Mouse (Mus musculus) Patski (cell line): ENCODE data around the gene Krt82. TPM values are rescaled to one million over a fixed set of nuclear protein-coding genes. Genes with fewer than 3 reads are reported as not detected.
"Not testable (repeated sequence)": the region's sequence is repeated elsewhere in the genome, so short reads cannot be mapped to it uniquely, and the experiment has no call there.

Experiments used
- ATAC-seq: fragments of 100-300 bp; one replicate; pipeline ENCODE4 v1.8.0; 2021
- CTCF ChIA-PET: fragments of 350-600 bp; sonication (Branson Sonifier 250); formaldehyde crosslinking; loops from one replicate; lab custom pipeline; 2022; ENCODE audit warnings: inconsistent platforms; lab: Charles Lee
- POLR2A ChIA-PET: fragments of 350-600 bp; sonication (Branson Sonifier 250); formaldehyde crosslinking; loops from one replicate; lab custom pipeline; 2022; ENCODE audit warnings: antibody characterized with exemption, inconsistent platforms; lab: Charles Lee
- DNase-seq: peaks from one replicate; pipeline ENCODE4 v3.0.0-alpha.2; 2011; ENCODE audit warnings: low read depth, low spot score
- H3K27me3 ChIP-seq: fragments of 371-371 bp; one replicate; pipeline ENCODE4 v1.5.1; 2021
- CTCF ChIP-seq: fragments of 100-300 bp; IDR thresholded peaks from one replicate; pipeline ENCODE4 v1.5.1; 2021
- in situ Hi-C: fragments of 300-500 bp; cut with MboI; formaldehyde crosslinking; loops from 3 replicates; pipeline ENCODE4 v1.11.1; 2018; ENCODE audit warnings: low pct_unique_long_range_greater_than_20kb, mixed read lengths
- polyA plus RNA-seq: library from polyadenylated mRNA; unstranded; gene quantifications from one replicate; pipeline ENCODE4 v1.2.3, GENCODE M21; 2021

Gene Krt82
- polyA plus RNA-seq, 1 experiment from 2014 or later = not detected

DNA sequence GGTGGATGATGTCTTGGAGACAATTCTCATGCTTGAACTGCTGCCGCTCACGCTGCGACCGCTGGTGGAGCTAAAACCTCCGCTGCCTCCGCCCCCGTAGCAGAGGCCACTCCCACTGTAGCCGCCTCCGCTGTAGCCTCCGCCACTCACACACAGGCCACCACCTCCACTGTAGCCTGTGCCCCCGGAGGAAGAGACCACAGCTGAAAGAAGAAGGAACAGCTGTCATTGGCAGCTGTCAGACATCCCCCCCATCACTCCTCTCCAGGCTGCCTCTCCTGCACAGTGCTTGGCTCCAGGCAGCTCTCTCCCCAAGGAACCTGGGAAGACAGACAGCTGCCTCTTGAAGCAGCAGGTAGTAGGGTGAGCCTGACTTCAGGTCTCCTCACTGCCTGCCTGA lies 2.7 kb upstream of the Krt82 start:
- POLR2A ChIA-PET = no interaction called here
- H3K27me3 ChIP-seq = peaks cover 22% of the 10 kb centered on the region
- no peak for TF ChIP-seq CTCF
- ATAC-seq (no peak), DNase-seq (no peak)
- CTCF ChIA-PET = no interaction called here
- in situ Hi-C loops = no loop called here

DNA sequence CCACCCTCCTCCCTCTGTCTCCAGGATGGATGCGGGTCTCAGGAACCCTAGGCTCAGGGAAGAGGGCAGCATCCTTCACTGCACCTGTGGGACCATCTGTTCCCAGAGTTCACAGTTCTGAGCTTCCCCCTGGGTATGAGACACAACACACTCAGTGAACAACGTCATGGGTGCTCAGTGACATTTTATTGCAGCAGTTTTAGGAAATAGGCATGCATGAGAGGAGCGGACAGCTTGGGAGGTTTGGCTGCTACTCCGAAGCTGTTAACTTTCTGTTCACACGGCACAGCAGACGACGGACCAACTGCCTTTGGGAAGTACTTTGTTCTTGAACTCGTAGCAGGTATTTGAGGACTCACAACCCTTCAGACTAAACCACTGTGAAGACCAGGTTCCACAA lies 1.7 kb upstream of the Krt82 start:
- in situ Hi-C loops = no loop called here
- TF ChIP-seq CTCF = no peak
- ChIA-PET POLR2A (no interaction called here), CTCF (no interaction called here)
- DNase-seq = no peak
- peaks cover 22% of the 10 kb centered on the region for H3K27me3 ChIP-seq
- no peak for ATAC-seq

DNA sequence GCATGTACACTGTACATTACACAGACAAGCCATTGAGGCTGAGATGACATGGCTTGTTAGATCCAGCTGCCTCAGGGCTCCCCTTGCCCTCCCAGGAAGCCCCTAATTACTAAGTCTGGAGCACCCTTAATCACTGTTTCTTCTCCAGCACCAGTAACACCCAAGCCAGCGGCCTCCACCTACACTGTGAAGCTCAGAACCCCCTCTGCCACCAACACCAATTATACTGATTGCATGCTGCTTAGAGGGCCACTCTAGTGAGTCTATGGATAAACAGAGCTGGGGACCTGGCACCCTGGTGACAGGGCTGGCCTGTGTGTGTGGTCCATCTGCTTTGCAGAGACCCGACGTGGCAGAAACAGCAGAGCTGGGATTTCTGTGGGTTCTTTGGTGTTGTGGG lies 6.0 kb downstream of the Krt82 start:
- TF ChIP-seq CTCF = no peak
- ChIA-PET CTCF (no interaction called here), POLR2A (no interaction called here)
- DNase-seq (no peak), ATAC-seq (no peak)
- in situ Hi-C loops = no loop called here
- H3K27me3 ChIP-seq = no peaks in the 10 kb centered on the region

DNA sequence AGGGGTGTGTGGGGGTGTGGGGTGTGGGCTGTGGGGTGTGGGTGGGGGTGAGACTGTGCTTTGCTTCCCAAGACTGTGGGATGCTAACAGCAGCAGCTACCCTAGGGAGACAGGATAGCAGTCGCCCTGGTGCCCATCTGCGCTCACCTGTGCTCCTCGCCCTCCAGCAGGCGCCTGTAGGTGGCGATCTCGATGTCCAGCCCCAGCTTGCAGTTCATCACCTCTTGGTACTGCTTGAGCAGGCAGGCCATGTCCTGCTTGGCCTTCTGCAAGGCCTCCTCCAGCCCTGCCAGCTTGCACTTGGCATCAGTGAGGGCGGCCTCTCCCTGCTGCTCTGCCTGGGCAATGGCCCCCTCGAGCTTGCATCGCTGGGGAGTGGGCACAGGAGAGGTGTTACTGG lies 7.9 kb downstream of the Krt82 start:
- in situ Hi-C loops = no loop called here
- ChIA-PET POLR2A (no interaction called here), CTCF (no interaction called here)
- no peak for TF ChIP-seq CTCF
- ATAC-seq = no peak
- H3K27me3 ChIP-seq = no peaks in the 10 kb centered on the region
- no peak for DNase-seq

DNA sequence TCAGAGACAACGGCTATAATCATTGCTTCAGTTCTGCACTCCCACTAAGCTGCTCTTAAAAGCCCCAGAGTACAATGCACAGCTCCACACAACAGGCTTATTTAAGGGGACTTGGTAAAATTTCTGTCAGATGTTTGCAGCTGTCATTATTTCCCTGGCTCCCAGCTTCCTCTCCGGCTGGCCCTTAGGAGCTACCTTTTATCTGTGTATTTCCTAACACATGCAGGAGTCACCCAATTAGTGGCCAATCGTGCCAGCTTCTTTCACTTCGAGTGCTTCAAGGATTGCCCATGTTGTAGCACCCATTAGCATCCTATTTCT lies 11.9 kb downstream of the Krt82 start:
- no peaks in the 10 kb centered on the region for H3K27me3 ChIP-seq
- ATAC-seq (no peak), DNase-seq (no peak)
- ChIA-PET POLR2A (no interaction called here), CTCF (no interaction called here)
- in situ Hi-C loops = no loop called here
- no peak for TF ChIP-seq CTCF

DNA sequence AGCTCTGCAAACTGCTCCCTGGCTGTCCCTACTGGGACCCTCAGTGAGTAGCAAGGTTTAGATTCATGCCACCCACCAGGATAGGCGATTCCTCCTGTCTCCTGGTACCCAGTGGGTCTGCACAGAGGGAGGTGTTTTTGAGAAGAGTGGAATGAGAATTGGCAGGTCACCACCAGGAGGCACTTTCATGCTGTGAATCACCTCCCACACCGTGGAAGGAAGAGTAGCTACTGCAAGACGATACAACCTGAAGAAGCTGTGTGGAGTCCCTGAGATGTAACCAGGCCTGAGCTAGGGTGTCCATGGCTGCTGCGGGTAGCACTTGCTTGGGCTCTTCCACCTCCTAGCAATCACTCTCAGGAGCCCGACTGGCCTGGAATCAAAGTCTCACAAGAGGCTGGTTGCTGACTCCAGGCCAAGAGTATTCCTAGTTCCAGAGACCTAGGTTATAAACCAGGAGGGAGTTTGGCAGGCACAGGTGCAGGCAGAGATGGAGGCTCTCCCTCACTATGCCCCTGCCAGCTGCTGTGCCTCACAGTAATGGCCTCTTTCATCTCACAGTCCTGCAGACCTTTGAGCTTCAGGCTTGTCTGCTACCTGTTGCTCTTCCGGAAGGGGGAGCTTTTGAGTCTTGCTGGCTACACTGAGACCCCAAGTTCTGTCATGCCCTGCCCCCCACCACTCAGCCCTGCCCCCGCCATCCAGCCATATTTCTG lies 12.4 kb downstream of the Krt82 start:
- CTCF ChIA-PET = no interaction called here
- TF ChIP-seq CTCF = no peak
- H3K27me3 ChIP-seq = no peaks in the 10 kb centered on the region

DNA sequence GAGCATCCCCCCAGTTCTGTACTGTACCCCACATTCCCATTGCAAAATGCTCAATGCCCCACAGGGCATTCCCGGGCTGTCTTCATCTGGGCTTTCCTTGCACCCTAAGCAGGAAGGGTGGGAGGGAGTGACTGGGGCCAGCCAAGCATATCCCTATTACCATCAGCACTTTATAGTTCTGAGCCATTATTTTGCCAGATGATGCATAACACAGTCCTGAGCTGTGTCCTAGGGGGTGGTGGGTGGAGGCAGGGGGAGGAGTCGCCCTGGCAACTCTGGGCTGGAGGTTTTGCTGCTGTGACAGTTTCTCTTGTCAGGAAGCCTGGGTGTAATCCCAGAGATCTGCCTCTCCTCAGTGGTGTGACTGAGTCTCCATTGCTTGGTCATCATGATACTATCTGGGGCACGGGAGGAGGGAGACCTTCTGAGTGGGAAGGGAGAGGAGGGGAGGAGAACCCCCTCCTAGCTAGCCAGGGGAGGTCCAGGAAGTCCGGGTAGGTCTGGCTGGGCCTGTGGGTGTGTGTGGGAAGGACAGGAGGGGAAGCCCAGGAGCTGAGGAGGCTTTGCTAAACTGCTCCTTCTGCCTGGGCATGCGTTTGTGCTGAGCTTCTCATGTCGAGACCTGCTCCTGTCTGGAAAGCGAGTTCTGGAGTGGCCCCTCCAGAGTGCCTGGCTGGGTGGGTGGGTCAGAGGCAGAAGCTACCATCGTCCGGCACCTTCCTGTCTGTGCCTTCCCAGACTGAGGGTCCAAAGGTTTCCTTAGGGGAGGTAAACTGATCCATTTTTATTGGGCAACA lies 14.2 kb downstream of the Krt82 start:
- in situ Hi-C loops = no loop called here
- TF ChIP-seq CTCF = no peak
- DNase-seq = peak; percentile 44
- H3K27me3 ChIP-seq = no peaks in the 10 kb centered on the region
- ChIA-PET CTCF (no interaction called here), POLR2A (no interaction called here)
- ATAC-seq = peak; percentile 37

More for the DNA sequence above, 12.4 kb downstream of the Krt82 start:
- ATAC-seq (no peak), DNase-seq (no peak)
- in situ Hi-C loops = no loop called here
- POLR2A ChIA-PET = no interaction called here

DNA sequence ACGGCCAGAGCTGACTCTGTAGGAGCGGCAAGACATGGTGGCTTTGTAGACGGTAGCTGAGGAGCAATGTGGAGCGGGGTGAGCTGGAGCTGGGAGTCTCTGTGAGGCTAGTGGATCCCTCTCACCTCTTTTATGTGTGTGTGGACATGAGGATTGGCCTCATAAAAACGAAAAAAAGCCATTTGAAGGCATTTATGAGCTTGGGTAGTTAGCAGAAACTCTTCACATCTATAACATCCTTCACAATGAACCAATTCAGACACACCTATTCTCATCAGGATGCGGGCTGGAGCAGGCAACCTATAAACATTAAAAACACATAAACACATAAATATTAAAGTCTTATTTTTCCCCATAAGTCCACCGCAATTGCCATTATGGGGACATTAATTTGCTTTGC lies 17.7 kb downstream of the Krt82 start, which contains the start of gene Krt84:
Krt84 (minus strand) TSS at position 101 of the 400 bp plus-strand sequence.
- no peak for DNase-seq
- POLR2A ChIA-PET = no interaction called here
- peaks cover 4% of the 10 kb centered on the region for H3K27me3 ChIP-seq
- ATAC-seq = no peak
- TF ChIP-seq CTCF = no peak
- CTCF ChIA-PET = interaction anchor here (0.6 kb wide), 1 partner anchor 33 kb away, joined by 3 read pairs; no protein-coding TSS in a partner anchor
- in situ Hi-C loops = no loop called here

DNA sequence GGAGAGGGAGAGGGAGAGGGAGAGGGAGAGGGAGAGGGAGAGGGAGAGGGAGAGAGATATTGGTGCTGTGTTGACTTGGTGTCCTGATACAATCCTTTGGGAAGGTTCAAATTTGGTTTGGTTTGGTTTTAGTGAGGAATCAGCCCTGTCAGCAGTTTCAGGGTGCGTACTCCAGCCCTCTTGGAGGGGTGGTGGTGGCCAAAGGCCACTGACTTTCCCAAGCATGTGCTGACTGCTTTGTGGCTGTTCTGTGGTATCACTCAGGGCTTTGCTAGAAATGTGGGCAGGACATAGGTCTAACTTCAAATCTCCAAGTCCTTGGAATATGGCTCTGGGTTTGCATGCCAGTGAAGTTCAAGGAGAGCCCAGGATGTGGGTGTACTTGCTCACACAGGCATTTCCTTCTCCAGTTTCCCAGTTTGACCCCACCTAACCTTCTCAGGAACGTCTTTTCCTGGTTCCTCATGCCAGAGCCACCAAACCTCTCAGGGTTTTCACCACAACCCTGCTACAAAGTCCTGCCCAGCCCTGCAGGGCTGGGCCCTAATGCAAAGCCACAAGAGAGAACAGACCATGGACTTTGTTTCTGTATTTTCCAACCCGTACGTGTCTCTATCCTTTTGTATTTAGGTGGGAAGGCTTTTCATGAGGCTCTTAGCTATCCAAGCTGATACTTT lies 27.8 kb downstream of the Krt82 start:
- DNase-seq (no peak), ATAC-seq (no peak)
- ChIA-PET CTCF (no interaction called here), POLR2A (no interaction called here)
- H3K27me3 ChIP-seq = peaks cover 24% of the 10 kb centered on the region
- in situ Hi-C loops = loop anchor here (5.0 kb wide), 2 partner anchors 250 to 450 kb away; no protein-coding TSS in a partner anchor
- no peak for TF ChIP-seq CTCF

DNA sequence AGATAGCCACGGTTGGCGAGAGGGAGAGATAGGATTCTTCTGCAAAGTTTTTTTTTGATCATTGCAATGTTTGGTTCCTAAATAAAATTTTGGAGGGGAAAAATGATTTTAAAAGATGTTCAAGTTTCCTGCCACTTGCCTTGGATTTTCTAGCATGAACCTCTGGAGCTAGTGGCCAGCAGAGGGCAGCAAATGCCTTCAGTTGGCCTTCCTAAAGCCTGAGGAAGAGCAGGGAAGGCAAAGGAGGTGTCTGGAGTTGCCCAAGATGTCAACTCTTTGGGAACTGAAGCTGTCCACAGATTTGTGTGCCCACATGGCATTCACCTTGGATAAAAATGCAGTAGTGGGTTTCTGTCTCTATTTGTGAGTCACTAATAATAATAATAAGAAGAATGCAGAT lies 30.7 kb downstream of the Krt82 start:
- no peak for ATAC-seq
- POLR2A ChIA-PET = no interaction called here
- no peak for DNase-seq
- peak; percentile 90 for TF ChIP-seq CTCF
- CTCF ChIA-PET = interaction anchor here (1.0 to 2.8 kb wide), 8 partner anchors 178 to 464 kb away, joined by 3 to 21 read pairs (median 4); no protein-coding TSS in a partner anchor
- peaks cover 13% of the 10 kb centered on the region for H3K27me3 ChIP-seq
- in situ Hi-C loops = loop anchor here (5.0 kb wide), 2 partner anchors 253 to 453 kb away; no protein-coding TSS in a partner anchor

DNA sequence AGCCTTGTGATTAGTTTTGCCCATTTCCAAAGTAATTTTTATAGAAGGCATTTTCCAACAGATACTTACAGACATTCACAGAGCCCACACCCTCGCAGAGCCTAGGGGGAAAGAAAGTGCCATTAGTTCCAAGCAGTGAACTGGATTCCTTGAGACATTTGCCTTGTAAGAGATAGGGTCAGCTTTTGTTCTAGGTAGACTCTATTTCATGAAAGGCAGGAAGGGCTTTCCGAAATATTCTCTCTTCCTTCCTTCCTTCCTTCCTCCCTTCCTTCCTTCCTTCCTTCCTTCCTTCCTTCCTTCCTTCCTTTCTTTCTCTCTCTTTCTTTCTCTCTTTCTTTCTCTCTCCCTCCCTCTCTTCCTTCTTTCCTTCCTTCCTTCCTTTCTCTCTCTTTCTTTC lies 33.3 kb downstream of the Krt82 start, which contains the start of gene Gm49425:
Gm49425 (minus strand) TSS at position 101 of the 400 bp plus-strand sequence.
- POLR2A ChIA-PET, DNase-seq, in situ Hi-C loops, CTCF ChIA-PET, ATAC-seq, H3K27me3 ChIP-seq: not testable (repeated sequence)
